Mouse (Mus musculus): ENCODE data around the gene Lag3. TPM values are rescaled to one million over a fixed set of nuclear protein-coding genes. Genes with fewer than 3 reads are reported as not detected.
A peak's percentile ranks its signal among the peaks of the same experiment; 100 is the strongest.
"Not testable (repeated sequence)": the region's sequence is repeated elsewhere in the genome, so short reads cannot be mapped to it uniquely, and the experiment has no call there.

Lag3 gene
- polyA plus RNA-seq, 1 experiment: 1.4 TPM

DNA sequence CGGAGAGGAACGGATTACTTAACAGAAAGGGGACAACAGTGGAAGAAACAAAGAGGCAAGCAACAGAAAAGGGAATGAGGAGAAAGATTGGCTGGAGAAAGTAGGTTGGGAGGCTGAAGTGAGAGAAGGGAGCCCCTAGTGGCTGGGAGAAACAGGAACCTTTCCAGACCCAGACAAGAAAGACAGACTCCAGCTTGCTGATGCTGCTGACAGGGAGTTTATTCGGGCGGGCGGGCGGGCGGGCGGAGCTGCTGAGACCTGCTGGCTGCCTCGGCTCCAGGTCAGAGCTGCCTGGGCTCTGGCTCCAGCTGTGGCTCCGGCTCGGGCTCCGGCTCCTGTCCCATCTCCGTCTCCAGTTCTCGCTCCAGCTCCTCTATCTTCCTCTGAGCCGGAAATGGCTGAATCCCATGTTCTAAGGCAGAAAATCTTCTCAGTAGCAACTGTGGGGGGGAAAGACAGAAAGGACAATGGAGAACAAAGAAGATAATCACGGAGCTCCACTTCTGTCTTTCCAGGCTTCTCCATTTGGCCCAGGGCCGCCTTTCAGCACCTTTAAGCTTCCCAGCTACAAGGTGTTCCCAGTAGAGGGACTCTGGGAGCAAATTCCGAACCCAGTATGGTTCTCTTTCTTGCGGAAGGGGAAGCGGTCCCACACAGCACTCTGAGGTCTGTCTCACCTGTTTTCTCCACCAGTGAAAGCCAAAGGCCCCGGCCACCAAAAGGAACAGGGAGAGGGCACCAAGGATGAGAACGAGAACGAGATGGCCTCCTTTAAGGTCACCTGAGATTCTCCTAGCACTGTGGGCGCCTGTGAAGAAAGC, 7.1 kb downstream of the Lag3 start:
- Histone ChIP-seq H3K4me1 (ENCODE audit: control insufficient read depth, insufficient read depth, low read length) (peaks cover 3% of the 10 kb centered on the region), H3K4me3 (replicated peaks; ENCODE audit: extremely low read depth, low read depth, low read length) (peak overlapping the region; percentile 71)
- 15% methylated on average over 24 of the region's 24 CpGs for whole genome bisulfite sequencing
- peak; percentile 56 for DNase-seq
- TF ChIP-seq POLR2A (IDR thresholded peaks at IDR 0.05; ENCODE audit: borderline replicate concordance, extremely low read depth, low read depth, low read length) (peak; percentile 48; the same call in 1 of the 2 replicates), CTCF (IDR thresholded peaks at IDR 0.05; ENCODE audit: insufficient read depth, low read length) (peak; percentile 63)

DNA sequence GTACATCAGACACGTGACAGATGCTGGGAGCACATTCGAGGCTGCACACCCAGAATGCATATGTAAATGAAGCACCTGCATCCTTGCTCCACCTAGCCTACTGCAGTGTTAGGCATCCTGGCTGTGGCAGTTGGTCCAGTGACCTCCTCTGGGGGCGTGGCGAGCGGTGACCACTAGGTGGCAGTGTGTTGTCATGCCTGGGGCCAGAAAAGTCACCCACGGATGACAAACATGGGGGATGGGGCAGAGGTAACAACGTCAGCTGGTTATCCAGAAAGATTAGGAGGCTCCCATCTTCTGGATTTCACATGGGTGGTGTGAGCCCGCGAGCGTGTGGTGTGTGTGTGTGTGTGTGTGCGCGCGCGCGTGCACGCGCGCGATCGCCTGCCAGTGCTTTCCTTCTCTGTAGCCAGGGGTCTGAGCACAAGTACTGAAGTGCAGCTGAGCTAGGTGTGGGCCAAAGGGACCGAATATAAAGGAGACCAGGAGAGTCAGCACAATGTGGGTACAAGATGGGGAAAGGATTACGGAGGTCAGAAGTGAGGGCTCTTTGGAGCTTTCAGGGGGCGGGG, 7.8 kb downstream of the Lag3 start:
- under 1% methylated on average over 23 of the region's 23 CpGs for WGBS
- TF ChIP-seq CTCF (IDR thresholded peaks at IDR 0.05; ENCODE audit: insufficient read depth, low read length) (peak; percentile 88), POLR2A (IDR thresholded peaks at IDR 0.05; ENCODE audit: borderline replicate concordance, extremely low read depth, low read depth, low read length) (peak; percentile 18; the same call in 1 of the 2 replicates)
- DNase-seq: peak; percentile 97
- Histone ChIP-seq H3K4me1 (ENCODE audit: control insufficient read depth, insufficient read depth, low read length) (peaks cover 3% of the 10 kb centered on the region), H3K4me3 (replicated peaks; ENCODE audit: extremely low read depth, low read depth, low read length) (peak overlapping the region; percentile 71)

DNA sequence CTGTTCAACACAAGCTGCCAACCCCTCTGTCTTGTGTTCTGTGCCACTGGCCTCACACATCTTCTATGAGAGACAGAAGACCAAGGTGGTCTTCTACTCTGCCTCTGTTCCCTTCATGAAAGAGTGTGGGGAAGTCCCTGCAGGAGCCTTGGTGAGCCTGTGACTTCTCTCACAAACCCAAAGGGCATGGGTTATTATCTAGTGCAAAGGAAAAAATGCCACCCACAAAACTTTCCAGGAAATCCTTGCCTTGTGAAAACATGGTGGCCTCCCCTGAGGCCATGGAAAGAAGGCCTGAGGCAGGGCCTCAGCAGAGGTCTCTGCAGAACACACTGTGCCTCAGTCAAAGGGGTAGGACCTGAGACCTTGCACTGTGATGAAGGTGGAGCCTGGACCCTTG, 9.7 kb downstream of the Lag3 start:
- TF ChIP-seq POLR2A (IDR thresholded peaks at IDR 0.05; ENCODE audit: borderline replicate concordance, extremely low read depth, low read depth, low read length) (no peak), CTCF (IDR thresholded peaks at IDR 0.05; ENCODE audit: insufficient read depth, low read length) (no peak)
- H3K4me1 ChIP-seq (ENCODE audit: control insufficient read depth, insufficient read depth, low read length): peaks cover 3% of the 10 kb centered on the region

DNA sequence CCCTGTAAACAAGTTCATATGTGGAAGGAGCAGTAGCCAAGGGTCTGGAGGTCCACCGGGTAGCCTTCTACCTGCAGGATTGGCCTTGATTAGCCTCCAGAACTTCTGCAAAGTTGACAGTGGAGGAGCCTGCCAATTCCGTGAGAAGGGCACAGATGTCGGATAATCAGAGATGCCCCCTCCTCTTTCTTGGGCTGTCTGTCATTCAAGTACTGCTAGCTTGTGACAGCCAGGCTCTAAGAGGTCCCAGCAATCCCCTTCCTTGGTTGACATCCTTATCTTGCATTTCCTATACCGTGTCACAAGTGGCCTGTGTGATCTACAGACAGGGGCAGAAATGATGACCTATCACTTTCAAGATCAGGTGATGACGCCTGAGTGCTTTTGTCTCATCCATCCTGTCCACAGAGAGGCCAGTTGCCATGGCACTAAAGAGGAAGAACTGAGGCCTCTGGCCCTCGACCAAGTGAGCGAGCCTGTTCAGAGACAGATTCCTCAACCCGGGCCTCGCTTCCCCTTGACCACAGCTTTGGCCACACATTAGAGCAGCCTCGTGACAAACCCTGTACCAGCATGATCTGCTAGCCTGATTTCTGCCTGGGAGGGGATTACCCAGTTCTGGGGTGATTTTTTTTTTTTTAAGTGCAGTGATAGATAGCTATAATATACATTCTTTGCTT, 10.6 kb downstream of the Lag3 start:
- TF ChIP-seq POLR2A (IDR thresholded peaks at IDR 0.05; ENCODE audit: borderline replicate concordance, extremely low read depth, low read depth, low read length): no peak
- TF ChIP-seq CTCF (IDR thresholded peaks at IDR 0.05; ENCODE audit: insufficient read depth, low read length): no peak
- peaks cover 3% of the 10 kb centered on the region for H3K4me1 ChIP-seq (ENCODE audit: control insufficient read depth, insufficient read depth, low read length)
- WGBS: 41% methylated on average over 10 of the region's 10 CpGs
- H3K4me3 ChIP-seq (replicated peaks; ENCODE audit: extremely low read depth, low read depth, low read length): no peak overlapping the region
- no peak for DNase-seq

More for the DNA sequence above, 9.7 kb downstream of the Lag3 start:
- no peak overlapping the region for H3K4me3 ChIP-seq (replicated peaks; ENCODE audit: extremely low read depth, low read depth, low read length)
- DNase-seq: no peak

DNA sequence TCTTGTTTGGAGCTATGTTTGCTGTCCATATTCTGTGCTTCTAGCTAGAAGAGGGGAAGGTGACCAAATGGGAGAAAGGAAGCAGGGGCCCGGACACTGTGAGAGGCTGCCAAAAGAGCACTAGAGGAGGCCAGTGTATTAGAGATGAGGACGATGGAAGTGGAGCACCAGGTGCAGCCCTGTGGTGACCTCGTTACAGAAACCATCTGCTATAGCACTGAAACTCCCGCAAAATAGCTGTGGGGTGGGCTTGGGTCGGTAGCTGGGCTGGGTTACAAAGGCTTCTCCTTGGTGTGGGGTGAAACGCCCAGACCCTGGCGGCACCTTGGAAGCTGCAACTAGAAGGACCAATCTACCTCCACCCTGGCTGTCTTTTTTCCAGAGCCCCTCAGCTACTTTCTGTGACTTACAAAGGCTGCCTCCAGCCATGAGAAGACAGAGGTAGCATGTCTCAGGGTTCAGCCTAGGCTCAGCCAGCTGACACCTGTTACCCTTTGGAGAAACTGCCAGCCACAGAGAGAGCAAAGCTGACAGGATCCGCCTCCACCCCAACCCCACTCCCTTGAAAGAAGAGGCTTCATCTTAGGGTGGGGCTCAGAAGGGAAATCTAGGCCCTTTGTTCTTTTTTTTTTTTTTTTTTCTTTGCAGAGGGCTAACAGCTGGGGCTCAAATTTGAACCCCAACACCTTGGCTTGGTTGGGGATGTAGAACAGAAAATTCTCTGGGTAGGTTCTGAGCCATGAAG, 11.3 kb downstream of the Lag3 start:
- Histone ChIP-seq H3K4me3 (replicated peaks; ENCODE audit: extremely low read depth, low read depth, low read length) (no peak overlapping the region), H3K4me1 (ENCODE audit: control insufficient read depth, insufficient read depth, low read length) (peaks cover 3% of the 10 kb centered on the region)
- DNase-seq: no peak
- no peak for TF ChIP-seq CTCF (IDR thresholded peaks at IDR 0.05; ENCODE audit: insufficient read depth, low read length)
- no peak for TF ChIP-seq POLR2A (IDR thresholded peaks at IDR 0.05; ENCODE audit: borderline replicate concordance, extremely low read depth, low read depth, low read length)
- WGBS: 61% methylated on average over 8 of the region's 8 CpGs

DNA sequence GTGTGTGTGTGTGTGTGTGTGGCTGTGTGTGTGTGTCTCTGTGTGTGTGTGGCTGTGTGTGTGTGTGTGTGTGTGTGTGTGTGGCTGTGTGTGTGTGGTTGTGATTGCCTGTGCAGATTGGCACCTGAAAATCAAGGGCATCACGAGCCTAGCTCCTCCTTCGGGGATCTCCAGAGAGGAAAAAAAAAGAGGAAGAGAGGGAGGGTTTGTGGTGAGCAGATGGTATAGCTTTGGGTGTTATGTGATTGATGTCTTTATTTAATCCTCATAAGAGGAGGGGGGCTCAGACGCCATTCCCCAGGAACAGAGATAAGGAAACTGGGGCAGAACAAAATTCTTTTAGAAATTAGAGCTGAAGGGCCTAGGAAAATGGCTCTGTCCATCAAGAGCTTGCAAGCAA, 13.1 kb downstream of the Lag3 start:
- DNase-seq: no peak
- WGBS: 26% methylated on average over 3 of the region's 3 CpGs
- H3K4me1 ChIP-seq (ENCODE audit: control insufficient read depth, insufficient read depth, low read length): no peaks in the 10 kb centered on the region
- H3K4me3 ChIP-seq (replicated peaks; ENCODE audit: extremely low read depth, low read depth, low read length): no peak overlapping the region
- TF ChIP-seq CTCF (IDR thresholded peaks at IDR 0.05; ENCODE audit: insufficient read depth, low read length) (no peak), POLR2A (IDR thresholded peaks at IDR 0.05; ENCODE audit: borderline replicate concordance, extremely low read depth, low read depth, low read length) (no peak)

DNA sequence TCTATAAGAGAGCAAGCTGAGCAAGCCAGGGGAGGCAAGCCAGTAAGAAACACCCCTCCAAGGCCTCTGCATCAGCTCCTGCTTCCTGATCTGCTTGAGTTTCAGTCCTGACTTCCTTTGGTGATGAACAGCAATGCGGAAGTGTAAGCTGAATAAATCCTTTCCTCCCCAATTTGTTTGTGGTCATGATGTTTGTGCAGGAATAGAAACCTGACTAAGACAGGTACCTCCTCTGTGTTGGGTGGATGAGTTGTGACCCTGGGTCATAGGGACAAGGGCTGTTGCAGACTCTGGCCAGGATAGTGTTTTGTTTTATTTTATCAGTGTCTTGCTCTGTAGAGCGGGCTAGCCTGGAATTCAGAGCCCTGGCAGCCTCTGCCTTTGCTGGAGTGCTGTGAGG, 17.4 kb downstream of the Lag3 start:
- 80% methylated on average over 2 of the region's 2 CpGs for WGBS
- not testable (repeated sequence) for H3K4me1 ChIP-seq (ENCODE audit: control insufficient read depth, insufficient read depth, low read length); DNase-seq; H3K4me3 ChIP-seq (replicated peaks; ENCODE audit: extremely low read depth, low read depth, low read length)

DNA sequence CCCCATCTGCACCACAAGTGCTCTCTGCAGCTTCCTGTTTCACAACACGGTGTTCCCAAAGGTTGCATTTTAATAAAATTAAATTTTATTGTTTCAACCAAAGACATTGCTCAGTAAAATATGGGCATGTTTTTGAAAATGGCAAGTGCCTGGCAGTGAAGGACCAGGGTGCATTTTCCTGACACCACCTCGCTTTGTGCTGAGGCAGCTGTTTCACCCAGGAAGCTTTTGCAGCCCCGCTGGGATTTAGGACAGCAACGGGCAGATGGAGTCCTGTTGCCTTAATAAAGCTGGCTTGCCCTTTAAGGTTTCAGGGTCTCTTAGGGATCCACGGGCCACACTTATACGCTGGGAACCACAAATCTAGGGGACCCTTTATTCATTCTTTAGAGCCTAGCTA, 20.5 kb downstream of the Lag3 start:
- no peak for DNase-seq
- no peak for TF ChIP-seq CTCF (IDR thresholded peaks at IDR 0.05; ENCODE audit: insufficient read depth, low read length)
- TF ChIP-seq POLR2A (IDR thresholded peaks at IDR 0.05; ENCODE audit: borderline replicate concordance, extremely low read depth, low read depth, low read length): no peak
- Histone ChIP-seq H3K4me3 (replicated peaks; ENCODE audit: extremely low read depth, low read depth, low read length) (no peak overlapping the region), H3K4me1 (ENCODE audit: control insufficient read depth, insufficient read depth, low read length) (no peaks in the 10 kb centered on the region)
- 48% methylated on average over 6 of the region's 6 CpGs for WGBS

DNA sequence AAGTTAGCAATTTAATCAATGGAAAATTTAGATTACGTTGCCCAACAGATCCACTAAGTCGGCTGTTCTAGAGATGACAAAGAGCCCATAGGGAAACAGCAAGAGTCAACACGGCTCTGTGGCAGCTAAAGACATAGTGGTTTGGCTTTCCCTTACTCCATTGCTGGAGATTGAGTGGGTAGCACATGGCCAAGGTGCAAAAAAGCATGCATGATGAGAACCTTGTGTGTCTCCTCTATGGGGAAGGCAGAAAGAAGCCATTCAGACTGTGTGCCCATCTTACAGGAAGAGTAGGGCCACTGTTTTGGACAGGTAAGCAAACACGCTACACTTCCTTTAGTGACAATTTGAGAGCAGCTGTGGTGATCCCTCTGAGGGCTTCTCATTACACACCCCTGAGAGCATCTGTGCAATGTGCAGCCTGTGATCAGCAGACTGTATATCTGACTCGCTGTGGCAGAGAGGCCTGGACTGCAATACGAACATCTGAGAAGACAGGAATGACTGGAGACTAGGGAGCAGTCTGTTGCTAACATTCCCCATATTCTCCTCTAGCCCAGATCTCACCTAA, 22.9 kb downstream of the Lag3 start:
- Histone ChIP-seq H3K4me3 (replicated peaks; ENCODE audit: extremely low read depth, low read depth, low read length) (no peak overlapping the region), H3K4me1 (ENCODE audit: control insufficient read depth, insufficient read depth, low read length) (no peaks in the 10 kb centered on the region)
- no peak for DNase-seq
- TF ChIP-seq CTCF (IDR thresholded peaks at IDR 0.05; ENCODE audit: insufficient read depth, low read length) (no peak), POLR2A (IDR thresholded peaks at IDR 0.05; ENCODE audit: borderline replicate concordance, extremely low read depth, low read depth, low read length) (no peak)
- WGBS: 87% methylated on average over 6 of the region's 6 CpGs
